Mouse (Mus musculus) kidney, adult 8-10 months (tissue): ENCODE data around the gene Adcy4.

Experiments
- DNase-seq, 2 experiments: peaks; one replicate each; pipeline ENCODE4 v3.0.0; 2022

Gene Adcy4

GRCm38 (mm10) chr14:55747051-55747847 is 36.6 kb downstream of the Adcy4 start:
- no peak for DNase-seq

GRCm38 (mm10) chr14:55745861-55746237 is 38.0 kb downstream of the Adcy4 start:
- DNase-seq = no peak

GRCm38 (mm10) chr14:55745180-55745860 is 38.6 kb downstream of the Adcy4 start, which contains the start of the genes Dhrs1 and Nop9:
Dhrs1 (minus strand) TSS chr14:55745690.
Nop9 (plus strand) TSS chr14:55745693.
- DNase-seq = peak; percentile 81 to 86

- DNase-seq = peak; percentile 84 to 94
Observed at GRCm38 (mm10) chr14:55743711-55744110, 40.2 kb downstream of the Adcy4 start.

GRCm38 (mm10) chr14:55737086-55737687 is 46.7 kb downstream of the Adcy4 start:
- peak; percentile 64 to 83 for DNase-seq

- DNase-seq = no peak
Observed at GRCm38 (mm10) chr14:55735758-55736157, 48.1 kb downstream of the Adcy4 start.

- DNase-seq = no peak
Observed at GRCm38 (mm10) chr14:55735334-55735733, 48.6 kb downstream of the Adcy4 start.

- no peak for DNase-seq
Observed at GRCm38 (mm10) chr14:55734869-55735268, 49.0 kb downstream of the Adcy4 start.

- no peak for DNase-seq
Observed at GRCm38 (mm10) chr14:55733889-55734288, 50.0 kb downstream of the Adcy4 start.

- DNase-seq = no peak
Observed at GRCm38 (mm10) chr14:55730531-55731032, 53.3 kb downstream of the Adcy4 start.

GRCm38 (mm10) chr14:55730116-55730515 is 53.8 kb downstream of the Adcy4 start:
- DNase-seq = no peak

GRCm38 (mm10) chr14:55727889-55728685 is 55.8 kb downstream of the Adcy4 start:
- DNase-seq = no peak

- no peak for DNase-seq
Observed at GRCm38 (mm10) chr14:55726261-55726660, 57.6 kb downstream of the Adcy4 start.

GRCm38 (mm10) chr14:55724411-55724871 is 59.5 kb downstream of the Adcy4 start:
- peak; percentile 57 to 58 for DNase-seq

- DNase-seq = no peak
Observed at GRCm38 (mm10) chr14:55723433-55723832, 60.5 kb downstream of the Adcy4 start.

- no peak for DNase-seq
Observed at GRCm38 (mm10) chr14:55722438-55722945, 61.4 kb downstream of the Adcy4 start.

GRCm38 (mm10) chr14:55721700-55722437 is 62.0 kb downstream of the Adcy4 start, which contains the start of gene Rabggta:
Rabggta (minus strand) TSS chr14:55722263.
- peak; percentile 95 to 96 for DNase-seq

GRCm38 (mm10) chr14:55721076-55721475 is 62.8 kb downstream of the Adcy4 start:
- DNase-seq = peak; percentile 69 to 70

- DNase-seq = no peak
Observed at GRCm38 (mm10) chr14:55720666-55721065, 63.2 kb downstream of the Adcy4 start.

GRCm38 (mm10) chr14:55719737-55720136 is 64.2 kb downstream of the Adcy4 start:
- DNase-seq = no peak
